Mouse (Mus musculus) kidney, embryonic 14.5 days (tissue): ENCODE measurements at regions not wholly inside any gene's neighbourhood (a gene's known extent, or its start where the extent isn't known, plus 50 kb on each side); places are given as distances from the start of the nearest gene placed in this dataset.

Experiments
- ATAC-seq: fragments of 200-750 bp; cut with Nextera tagmentation; 2 replicates; pipeline ENCODE4 v1.8.0; 2017; ENCODE audit warnings: moderate number of reproducible peaks, mild to moderate bottlenecking, moderate TSS enrichment, moderate library complexity; ENCODE audit not compliant: low FRiP score, low TSS enrichment
- H3K27ac ChIP-seq: fragments of 300-500 bp; sonication (generic); 2 replicates; pipeline ENCODE4 v1.5.1; 2014; ENCODE audit warnings: low read depth, mild to moderate bottlenecking, low read length, moderate library complexity, mixed read lengths
- H3K27me3 ChIP-seq: fragments of 300-500 bp; sonication (generic); 2 replicates; pipeline ENCODE4 v1.6.1; 2014; ENCODE audit warnings: mild to moderate bottlenecking, low read length; ENCODE audit not compliant: control insufficient read depth, insufficient read depth
- H3K36me3 ChIP-seq: fragments of 300-500 bp; sonication (generic); 2 replicates; pipeline ENCODE4 v1.6.1; 2014; ENCODE audit warnings: low read length, mixed read lengths; ENCODE audit not compliant: control insufficient read depth, insufficient read depth
- H3K4me1 ChIP-seq: fragments of 300-500 bp; sonication (generic); 2 replicates; pipeline ENCODE4 v1.6.1; 2014; ENCODE audit warnings: low read length, mixed read lengths; ENCODE audit not compliant: control insufficient read depth, insufficient read depth
- H3K4me2 ChIP-seq: fragments of 300-500 bp; sonication (generic); replicated peaks from 2 replicates; pipeline ENCODE4 v1.6.1; 2014; ENCODE audit warnings: low read depth, mild to moderate bottlenecking, low read length
- H3K4me3 ChIP-seq: fragments of 300-500 bp; sonication (generic); 2 replicates; pipeline ENCODE4 v1.5.1; 2014; ENCODE audit warnings: mild to moderate bottlenecking, low read length
- H3K9ac ChIP-seq: fragments of 300-500 bp; sonication (generic); 2 replicates; pipeline ENCODE4 v1.6.1; 2014; ENCODE audit warnings: low read depth, mild to moderate bottlenecking, low read length, moderate library complexity
- H3K9me3 ChIP-seq: fragments of 300-500 bp; sonication (generic); 2 replicates; pipeline ENCODE4 v1.6.1; 2016; ENCODE audit warnings: low read length; ENCODE audit not compliant: control insufficient read depth
- WGBS: fragments of 180-500 bp; shearing (Covaris S2); extraction: QIAGEN DNeasy Blood & Tissue Kit; methylation state at CpG from one replicate; pipeline ENCODE4 v1.1.7; 2014; 5-methylcytosine and 5-hydroxymethylcytosine counted together

- Histone ChIP-seq H3K4me2 (no peak overlapping the region), H3K27me3 (no peaks in the 10 kb centered on the region), H3K9ac (no peak overlapping the region), H3K4me3 (no peak overlapping the region), H3K9me3 (no peaks in the 10 kb centered on the region), H3K27ac (no peak overlapping the region), H3K4me1 (no peaks in the 10 kb centered on the region), H3K36me3 (no peaks in the 10 kb centered on the region)
- no peak for ATAC-seq
- 80% methylated on average over 6 of the region's 6 CpGs for WGBS
These were observed 58.0 kb upstream of the Sh3gl3 start for GRCm38 (mm10) chr7:82115646-82116045.

DNA sequence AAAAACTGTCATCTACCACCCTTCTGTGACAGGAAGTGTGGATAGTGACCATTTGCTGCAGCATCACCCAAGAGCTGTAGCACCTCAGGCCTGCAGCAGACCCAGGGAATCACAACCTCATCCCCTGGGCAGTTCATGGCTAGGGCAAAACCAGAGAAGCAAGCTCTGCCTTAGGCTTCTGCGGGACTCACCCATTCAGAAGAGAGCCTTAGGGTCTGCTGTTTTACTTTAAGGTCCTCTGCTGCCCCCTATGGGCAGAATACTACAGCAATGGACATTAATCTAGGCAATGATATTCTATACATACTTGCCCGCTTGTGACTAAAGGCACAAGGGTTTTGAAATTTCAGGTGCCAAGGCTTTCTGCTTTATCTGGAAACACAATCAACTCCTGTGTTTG lies 54.4 kb upstream of the Sh3gl3 start:
- no peaks in the 10 kb centered on the region for H3K36me3 ChIP-seq
- no peak overlapping the region for H3K27ac ChIP-seq
- no peaks in the 10 kb centered on the region for H3K27me3 ChIP-seq
- WGBS: 12% methylated on average over 2 of the region's 2 CpGs
- H3K9me3 ChIP-seq: no peaks in the 10 kb centered on the region
- H3K4me3 ChIP-seq: no peak overlapping the region
- H3K9ac ChIP-seq: no peak overlapping the region
- no peaks in the 10 kb centered on the region for H3K4me1 ChIP-seq
- no peak overlapping the region for H3K4me2 ChIP-seq
- ATAC-seq: peak; percentile 69; the same call in 1 of the 2 replicates

- ATAC-seq: no peak
- Histone ChIP-seq H3K4me2 (no peak overlapping the region), H3K36me3 (no peaks in the 10 kb centered on the region), H3K4me1 (no peaks in the 10 kb centered on the region), H3K27ac (no peak overlapping the region), H3K9me3 (no peaks in the 10 kb centered on the region), H3K27me3 (no peaks in the 10 kb centered on the region), H3K9ac (no peak overlapping the region), H3K4me3 (no peak overlapping the region)
- 59% methylated on average over 9 of the region's 9 CpGs for WGBS
These were observed 53.8 kb upstream of the Sh3gl3 start for GRCm38 (mm10) chr7:82119866-82120265.

DNA sequence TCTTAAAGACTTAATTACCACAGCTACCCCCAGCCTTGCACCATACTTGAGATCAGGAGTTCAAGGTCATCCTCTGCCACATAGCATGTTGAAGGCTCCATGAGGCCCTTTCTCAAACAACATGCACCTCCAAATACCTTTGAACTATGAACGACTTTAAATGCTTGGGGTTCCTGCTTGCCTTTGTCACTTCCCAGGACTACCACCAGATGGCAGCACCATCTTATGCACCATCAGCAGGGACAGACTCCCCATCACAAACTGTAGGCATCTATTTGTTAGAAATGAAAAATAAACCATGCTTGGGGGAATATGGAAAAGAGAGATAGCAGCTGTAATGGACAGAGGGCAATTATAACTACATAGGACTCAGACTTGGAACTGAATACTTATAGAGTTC lies 51.9 kb upstream of the Sh3gl3 start:
- H3K9me3 ChIP-seq: no peaks in the 10 kb centered on the region
- H3K4me3 ChIP-seq: no peak overlapping the region
- ATAC-seq: no peak
- no peak overlapping the region for H3K27ac ChIP-seq
- 4% methylated on average over 1 of the region's 1 CpGs for WGBS
- H3K27me3 ChIP-seq: no peaks in the 10 kb centered on the region
- no peaks in the 10 kb centered on the region for H3K4me1 ChIP-seq
- no peaks in the 10 kb centered on the region for H3K36me3 ChIP-seq
- H3K4me2 ChIP-seq: no peak overlapping the region
- no peak overlapping the region for H3K9ac ChIP-seq
